Mouse (Mus musculus) embryonic facial prominence, embryonic 11.5 days (tissue): ENCODE data around the gene Ddx3x. TPM values are rescaled to one million over a fixed set of nuclear protein-coding genes. Genes with fewer than 3 reads are reported as not detected.

Experiments
- ATAC-seq: fragments of 200-750 bp; cut with Nextera tagmentation; replicated peaks from 2 replicates; pipeline ENCODE4 v1.8.0; 2017; ENCODE audit warnings: low read depth; ENCODE audit not compliant: insufficient number of reproducible peaks, low FRiP score, low TSS enrichment
- DNase-seq: peaks from one replicate; pipeline ENCODE4 v3.0.0-alpha.2; 2015; ENCODE audit warnings: low spot score
- H3K27ac ChIP-seq: fragments of 300-500 bp; sonication (generic); replicated peaks from 2 replicates; pipeline ENCODE4 v1.5.1; 2014; ENCODE audit warnings: mild to moderate bottlenecking, low read depth, low read length, control low read depth
- H3K27me3 ChIP-seq: fragments of 300-500 bp; sonication (generic); 2 replicates; pipeline ENCODE4 v1.6.1; 2014; ENCODE audit warnings: mild to moderate bottlenecking, low read length, moderate library complexity, mixed read lengths; ENCODE audit not compliant: control insufficient read depth, insufficient read depth
- H3K36me3 ChIP-seq: fragments of 300-500 bp; sonication (generic); replicated peaks from 2 replicates; pipeline ENCODE4 v1.6.1; 2014; ENCODE audit warnings: low read depth, mild to moderate bottlenecking, low read length, moderate library complexity, mixed read lengths; ENCODE audit not compliant: control insufficient read depth, insufficient read depth
- H3K4me1 ChIP-seq: fragments of 300-500 bp; sonication (generic); 2 replicates; pipeline ENCODE4 v1.6.1; 2014; ENCODE audit warnings: low read length, mixed read lengths; ENCODE audit not compliant: control insufficient read depth, insufficient read depth
- H3K4me2 ChIP-seq: fragments of 300-500 bp; sonication (generic); 2 replicates; pipeline ENCODE4 v1.6.1; 2014; ENCODE audit warnings: low read depth, mild to moderate bottlenecking, control low read depth, low read length, moderate library complexity
- H3K4me3 ChIP-seq: fragments of 300-500 bp; sonication (generic); 2 replicates; pipeline ENCODE4 v1.5.1; 2014; ENCODE audit warnings: low read depth, low read length, control low read depth
- H3K9ac ChIP-seq: fragments of 300-500 bp; sonication (generic); replicated peaks from 2 replicates; pipeline ENCODE4 v1.6.1; 2014; ENCODE audit warnings: mild to moderate bottlenecking, control low read depth, low read length
- H3K9me3 ChIP-seq: fragments of 300-500 bp; sonication (generic); replicated peaks from 2 replicates; pipeline ENCODE4 v1.6.1; 2016; ENCODE audit warnings: mild to moderate bottlenecking, low read length, inconsistent platforms, mixed read lengths; ENCODE audit not compliant: control insufficient read depth
- WGBS: fragments of 180-500 bp; shearing (Covaris S2); extraction: QIAGEN DNeasy Blood & Tissue Kit; methylation state at CpG from one replicate; pipeline ENCODE4 v1.1.7; 2014; 5-methylcytosine and 5-hydroxymethylcytosine counted together
- polyA plus RNA-seq: library from polyadenylated mRNA; unstranded; fragments of >200 nt; fragmentation: Nextera tagmentation; extraction: Ambion mirVana; gene quantifications from 2 replicates; pipeline ENCODE4 v1.2.1, GENCODE M21; 2014

Gene Ddx3x
- polyA plus RNA-seq, 1 experiment from 2014 or later = 219 TPM

DNA sequence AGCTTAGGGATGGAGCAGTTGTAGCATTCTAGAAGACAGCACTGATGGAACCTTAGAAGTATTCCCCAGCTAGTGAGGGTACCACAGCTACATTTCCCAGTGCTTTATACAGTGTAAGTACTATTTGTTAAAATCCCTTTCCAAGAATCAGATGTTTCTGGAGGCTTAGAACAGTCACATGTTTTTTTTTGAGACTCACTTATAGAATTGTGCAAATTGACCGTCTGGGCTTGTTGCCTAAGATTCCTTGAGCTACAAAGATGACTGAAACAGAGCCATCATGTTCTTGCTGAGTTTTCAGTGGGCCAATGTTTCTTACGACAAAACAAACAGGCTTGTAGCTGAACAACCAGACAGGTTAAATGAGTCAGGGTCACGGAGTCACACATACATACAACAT is 26.5 kb upstream of the Ddx3x start:
- Histone ChIP-seq H3K4me3 (no peak overlapping the region), H3K4me1 (no peaks in the 10 kb centered on the region), H3K9ac (no peak overlapping the region), H3K9me3 (no peaks in the 10 kb centered on the region), H3K27me3 (no peaks in the 10 kb centered on the region), H3K36me3 (no peaks in the 10 kb centered on the region), H3K27ac (no peak overlapping the region), H3K4me2 (no peak overlapping the region)
- DNase-seq = no peak
- ATAC-seq = no peak
- 82% methylated on average over 3 of the region's 3 CpGs for WGBS

- no peaks in the 10 kb centered on the region for H3K36me3 ChIP-seq
- no peak overlapping the region for H3K9ac ChIP-seq
- no peaks in the 10 kb centered on the region for H3K9me3 ChIP-seq
- ATAC-seq (no peak), DNase-seq (no peak)
- no peaks in the 10 kb centered on the region for H3K27me3 ChIP-seq
- no peaks in the 10 kb centered on the region for H3K4me1 ChIP-seq
- WGBS = 77% methylated on average over 3 of the region's 3 CpGs
- H3K4me3 ChIP-seq = no peak overlapping the region
- H3K4me2 ChIP-seq = no peak overlapping the region
- H3K27ac ChIP-seq = no peak overlapping the region
These were observed 17.4 kb upstream of the Ddx3x start for GRCm38 (mm10) chrX:13263356-13263755.

DNA sequence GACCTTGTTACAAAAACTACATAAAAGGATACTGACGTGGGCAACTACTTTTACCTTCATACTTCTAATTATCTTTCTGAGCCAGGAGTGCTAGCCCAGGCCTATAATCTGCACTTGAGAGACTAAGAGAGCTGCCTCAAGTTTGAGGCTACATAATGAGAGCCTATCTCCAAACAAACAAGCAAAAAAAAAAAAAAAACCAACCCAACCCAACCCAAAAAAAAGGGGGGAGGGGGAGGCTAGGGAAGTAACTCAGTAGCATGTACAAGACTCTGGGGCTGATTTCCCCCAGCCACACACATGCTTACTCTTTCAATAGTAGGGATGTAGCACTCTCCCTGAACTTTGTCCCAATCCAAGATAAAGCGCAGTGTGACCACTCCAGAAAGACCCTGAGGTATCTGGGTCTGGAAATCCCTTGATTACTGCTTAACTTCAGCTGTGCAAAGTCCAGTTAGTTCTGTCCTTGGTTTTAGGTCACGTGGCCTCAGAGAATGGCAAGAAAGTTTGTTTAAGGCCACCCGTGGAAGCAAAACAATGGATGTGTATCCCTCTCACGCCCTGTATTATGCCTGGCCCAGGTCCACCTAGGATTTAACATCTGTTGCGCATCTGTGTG is 5.1 kb upstream of the Ddx3x start:
- H3K4me3 ChIP-seq = no peak overlapping the region
- ATAC-seq = no peak
- no peak overlapping the region for H3K27ac ChIP-seq
- no peak for DNase-seq
- H3K4me1 ChIP-seq = no peaks in the 10 kb centered on the region
- no peak overlapping the region for H3K4me2 ChIP-seq
- no peak overlapping the region for H3K9ac ChIP-seq
- H3K27me3 ChIP-seq = no peaks in the 10 kb centered on the region
- H3K9me3 ChIP-seq = no peaks in the 10 kb centered on the region
- no peaks in the 10 kb centered on the region for H3K36me3 ChIP-seq
- 64% methylated on average over 6 of the region's 6 CpGs for WGBS

GRCm38 (mm10) chrX:13278996-13279395 is 1.8 kb upstream of the Ddx3x start:
- H3K4me2 ChIP-seq = no peak overlapping the region
- no peak overlapping the region for H3K27ac ChIP-seq
- H3K27me3 ChIP-seq = no peaks in the 10 kb centered on the region
- H3K36me3 ChIP-seq = no peaks in the 10 kb centered on the region
- 69% methylated on average over 17 of the region's 17 CpGs for WGBS
- no peaks in the 10 kb centered on the region for H3K9me3 ChIP-seq
- ATAC-seq (no peak), DNase-seq (no peak)
- no peak overlapping the region for H3K4me3 ChIP-seq
- H3K9ac ChIP-seq = no peak overlapping the region
- H3K4me1 ChIP-seq = no peaks in the 10 kb centered on the region

DNA sequence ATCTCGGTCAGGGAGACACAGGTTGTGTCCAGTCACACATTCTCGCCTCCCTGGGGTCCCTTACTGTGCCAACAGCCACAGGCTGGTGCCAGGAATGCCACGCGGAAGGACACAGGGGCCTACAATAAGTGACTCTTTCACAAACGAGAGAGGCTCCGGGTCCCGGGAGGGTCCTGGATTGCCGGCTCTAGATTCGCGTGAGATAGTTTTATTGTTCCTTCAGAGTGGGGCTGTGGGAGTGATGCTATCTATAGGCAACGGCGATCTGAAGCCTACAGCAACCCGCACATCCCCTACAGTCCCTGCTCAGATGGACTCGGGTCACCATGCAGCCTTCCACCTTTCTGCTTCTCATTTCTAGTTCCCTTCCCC is 747 bp upstream of the Ddx3x start:
- Histone ChIP-seq H3K9me3 (no peaks in the 10 kb centered on the region), H3K9ac (peak overlapping the region; percentile 87), H3K27me3 (no peaks in the 10 kb centered on the region), H3K4me1 (no peaks in the 10 kb centered on the region), H3K27ac (peak overlapping the region; percentile 86), H3K36me3 (no peaks in the 10 kb centered on the region; the same call in 1 of the 2 replicates), H3K4me2 (peak overlapping the region; percentile 56), H3K4me3 (peak overlapping the region; percentile 63)
- ATAC-seq (peak; percentile 46; the same call in 1 of the 2 replicates), DNase-seq (no peak)
- WGBS = 2% methylated on average over 14 of the region's 14 CpGs

- H3K27ac ChIP-seq = peak overlapping the region; percentile 86
- H3K9me3 ChIP-seq = no peaks in the 10 kb centered on the region
- peak; percentile 75 for ATAC-seq
- H3K4me2 ChIP-seq = peak overlapping the region; percentile 33
- no peaks in the 10 kb centered on the region for H3K4me1 ChIP-seq
- H3K36me3 ChIP-seq = no peaks in the 10 kb centered on the region; the same call in 1 of the 2 replicates
- WGBS = 2% methylated on average over 72 of the region's 89 CpGs
- H3K4me3 ChIP-seq = peak overlapping the region; percentile 63
- DNase-seq = peak; percentile 69
- H3K9ac ChIP-seq = peak overlapping the region; percentile 87
- H3K27me3 ChIP-seq = no peaks in the 10 kb centered on the region
These were observed 739 bp downstream of the Ddx3x start for GRCm38 (mm10) chrX:13281329-13282088.

- no peak for ATAC-seq
These were observed 1.5 kb downstream of the Ddx3x start for GRCm38 (mm10) chrX:13282089-13282850.

More at GRCm38 (mm10) chrX:13282089-13282850, 1.5 kb downstream of the Ddx3x start:
- Histone ChIP-seq H3K4me3 (peak overlapping the region; percentile 63), H3K27ac (peak overlapping the region; percentile 86; the same call in 1 of the 2 replicates), H3K4me2 (peak overlapping the region; percentile 33), H3K9me3 (no peaks in the 10 kb centered on the region), H3K4me1 (no peaks in the 10 kb centered on the region), H3K36me3 (no peaks in the 10 kb centered on the region; the same call in 1 of the 2 replicates), H3K27me3 (no peaks in the 10 kb centered on the region), H3K9ac (peak overlapping the region; percentile 87)
- WGBS = 13% methylated on average over 16 of the region's 16 CpGs
- no peak for DNase-seq
